Mouse (Mus musculus): ENCODE measurements around the gene Pdk2.
A peak's percentile ranks its signal among the peaks of the same experiment; 100 is the strongest.

Gene Pdk2

GRCm38 (mm10) chr11:95004136-95004936, 36.8 kb downstream of the Pdk2 start:
- peak in 1 of 2 experiments; percentile 54 for DNase-seq (ENCODE audit: low spot score in 2 of 2)

DNA sequence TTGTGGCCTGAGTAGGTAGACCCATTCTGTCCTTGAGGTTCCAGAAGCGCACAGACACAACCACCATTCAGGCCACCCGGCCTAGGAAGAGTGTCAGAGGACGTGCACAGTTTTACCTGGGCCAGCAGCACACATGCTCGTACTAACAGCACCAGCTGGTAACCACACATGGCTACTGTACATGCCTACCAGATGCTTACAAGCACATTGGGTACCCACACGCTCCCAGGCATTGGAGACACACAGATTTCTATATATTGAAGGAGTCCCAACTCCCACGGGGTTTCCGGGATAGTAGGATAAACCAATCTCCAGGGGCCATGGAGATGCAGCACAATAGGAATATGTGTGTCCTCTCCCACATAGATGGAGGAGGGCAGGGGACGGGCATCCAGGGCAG, 38.4 kb downstream of the Pdk2 start:
- no peak for DNase-seq (ENCODE audit: low spot score in 2 of 2)

DNA sequence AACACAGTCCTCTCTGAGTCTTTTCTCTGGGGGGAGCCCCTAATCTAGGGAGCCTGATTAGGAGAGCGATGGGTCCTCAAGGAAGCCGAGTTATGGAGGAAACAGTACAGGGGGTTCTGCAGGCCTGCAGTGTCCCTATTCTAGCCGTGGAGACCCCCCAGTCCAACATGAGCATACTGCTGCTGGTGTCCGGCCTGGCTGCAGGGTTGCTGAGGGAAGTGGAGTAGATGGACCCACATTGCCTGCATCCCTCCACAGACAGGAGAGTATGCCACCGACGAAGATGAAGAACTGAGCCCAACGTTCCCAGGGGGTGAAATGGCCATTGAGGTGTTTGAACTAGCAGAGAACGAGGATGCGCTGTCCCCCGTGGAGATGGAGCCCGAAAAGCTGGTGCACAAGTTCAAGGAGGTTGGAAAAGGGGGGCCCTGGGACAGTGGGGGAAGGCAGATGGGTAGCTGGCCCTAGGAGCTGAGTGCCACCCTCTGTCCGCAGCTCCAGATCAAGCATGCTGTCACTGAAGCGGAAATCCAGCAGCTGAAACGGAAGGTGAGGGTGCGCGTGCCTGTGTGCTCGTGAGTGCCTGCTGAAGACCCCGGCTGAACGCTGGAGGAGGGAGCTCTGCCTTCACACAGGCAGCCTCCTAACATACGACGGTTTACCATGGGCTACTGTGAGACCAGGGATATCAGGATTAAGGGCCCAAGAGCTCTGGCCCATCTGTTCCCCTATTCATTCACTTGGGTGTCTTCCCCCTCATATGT, 39.4 kb downstream of the Pdk2 start:
- no peak for DNase-seq (ENCODE audit: low spot score in 2 of 2)

- peak; percentile 69 to 76 for DNase-seq (ENCODE audit: low spot score in 2 of 2)
These were observed 40.1 kb downstream of the Pdk2 start for GRCm38 (mm10) chr11:95001058-95001457.

- DNase-seq (ENCODE audit: low spot score in 2 of 2) = peak in 1 of 2 experiments; percentile 66
These were observed 40.6 kb downstream of the Pdk2 start for GRCm38 (mm10) chr11:95000548-95000947.

DNA sequence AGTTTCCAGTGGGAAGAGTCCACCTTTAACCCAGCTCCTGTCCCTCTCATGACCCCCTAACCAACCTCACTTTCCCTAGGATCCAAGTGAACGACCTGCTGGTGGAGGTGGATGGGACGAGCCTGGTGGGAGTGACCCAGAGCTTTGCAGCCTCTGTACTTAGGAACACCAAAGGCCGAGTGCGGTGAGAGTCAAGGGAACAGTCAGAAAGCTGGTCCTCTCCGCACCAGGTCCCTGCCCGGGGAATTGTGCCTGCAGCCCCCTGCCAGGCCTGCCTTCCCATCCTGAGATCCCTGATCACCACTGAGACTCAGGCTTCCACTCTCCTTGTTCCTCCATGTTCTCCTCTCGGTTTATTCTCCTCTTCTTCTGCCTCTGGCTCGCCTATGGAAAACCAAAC, 41.0 kb downstream of the Pdk2 start:
- DNase-seq (ENCODE audit: low spot score in 2 of 2) = no peak

- peak in 1 of 2 experiments; percentile 46 for DNase-seq (ENCODE audit: low spot score in 2 of 2)
These were observed 43.1 kb downstream of the Pdk2 start for GRCm38 (mm10) chr11:94998041-94998531.

- no peak for DNase-seq (ENCODE audit: low spot score in 2 of 2)
These were observed 43.6 kb downstream of the Pdk2 start for GRCm38 (mm10) chr11:94997596-94997995.

DNA sequence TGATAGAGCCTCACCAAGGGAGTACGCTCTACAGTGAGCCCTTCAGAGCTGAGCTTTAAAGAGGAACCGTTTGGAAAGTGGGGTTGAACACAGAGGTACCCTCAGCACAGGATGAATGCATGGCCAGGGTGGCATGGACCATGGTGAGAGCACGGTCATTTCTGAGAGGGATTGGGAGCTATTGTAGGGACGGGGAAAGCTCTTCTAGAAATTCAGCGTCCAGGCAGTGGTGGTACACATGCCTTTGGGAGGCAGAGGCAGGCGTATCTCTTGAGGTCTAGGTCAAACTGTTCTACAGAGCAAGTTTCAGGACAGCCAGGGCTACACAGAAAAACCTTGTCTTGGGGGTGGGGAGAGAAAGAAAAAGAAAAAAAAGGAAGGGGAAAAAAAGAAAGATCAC, 44.2 kb downstream of the Pdk2 start:
- DNase-seq (ENCODE audit: low spot score in 2 of 2) = no peak

DNA sequence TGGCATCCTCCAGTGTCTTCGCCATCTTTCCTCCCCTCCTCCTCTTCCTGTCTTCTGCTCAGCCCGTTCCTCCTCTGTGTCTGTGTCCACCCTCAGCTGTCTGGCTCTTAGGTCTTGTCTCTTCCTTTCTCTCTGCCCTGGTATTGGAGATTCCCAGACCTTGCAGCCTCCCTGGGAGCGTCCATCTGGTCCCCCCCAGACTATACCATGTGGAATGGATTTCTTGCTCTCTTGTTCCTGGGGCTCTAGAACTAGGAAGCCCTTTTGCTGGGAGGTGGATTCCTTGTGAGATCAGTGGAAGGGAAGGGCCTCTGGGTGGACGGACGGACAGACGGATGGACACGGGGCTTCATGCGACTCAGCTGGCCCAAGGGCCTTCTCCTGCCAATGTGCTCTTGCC, 45.1 kb downstream of the Pdk2 start:
- DNase-seq (ENCODE audit: low spot score in 2 of 2) = no peak

DNA sequence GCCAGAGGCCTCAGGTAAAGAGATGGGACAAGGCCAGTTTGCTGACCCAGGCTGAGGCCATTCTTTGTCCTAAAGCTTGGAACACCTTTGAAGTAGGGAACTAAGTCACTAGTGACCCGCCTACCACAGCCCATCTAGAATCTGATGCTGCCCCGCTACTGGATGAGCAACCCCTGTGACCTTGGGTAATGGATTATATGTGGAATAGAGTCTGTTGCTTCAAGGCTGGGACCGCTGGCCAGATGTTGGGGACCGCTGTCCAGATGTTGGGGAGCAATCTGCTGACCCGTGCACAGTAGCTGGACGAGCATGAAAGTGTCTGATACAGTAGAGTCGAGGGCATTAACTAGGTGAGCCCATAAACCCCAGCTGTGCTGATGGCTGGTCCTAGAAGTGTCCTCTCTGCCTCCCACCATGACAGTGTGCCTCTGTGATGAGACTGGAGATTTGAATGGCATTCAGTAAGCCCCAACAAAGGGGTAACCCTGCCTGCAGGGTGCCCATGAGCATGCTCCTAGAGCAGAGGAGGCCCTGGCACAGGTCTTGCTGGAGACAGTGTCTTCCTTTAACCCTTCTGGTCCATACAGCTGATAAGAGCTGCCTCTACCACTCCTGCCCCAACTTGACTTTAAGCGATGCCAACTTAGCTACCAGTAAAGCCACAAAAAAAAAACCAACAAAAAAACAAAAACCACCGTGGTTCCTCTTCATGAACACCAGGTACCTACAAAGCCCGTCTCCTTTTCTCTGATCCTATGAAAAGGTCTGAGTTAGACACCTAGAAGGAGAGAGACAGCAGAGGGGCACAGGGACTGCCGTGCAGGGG, 46.0 kb downstream of the Pdk2 start:
- no peak for DNase-seq (ENCODE audit: low spot score in 2 of 2)

DNA sequence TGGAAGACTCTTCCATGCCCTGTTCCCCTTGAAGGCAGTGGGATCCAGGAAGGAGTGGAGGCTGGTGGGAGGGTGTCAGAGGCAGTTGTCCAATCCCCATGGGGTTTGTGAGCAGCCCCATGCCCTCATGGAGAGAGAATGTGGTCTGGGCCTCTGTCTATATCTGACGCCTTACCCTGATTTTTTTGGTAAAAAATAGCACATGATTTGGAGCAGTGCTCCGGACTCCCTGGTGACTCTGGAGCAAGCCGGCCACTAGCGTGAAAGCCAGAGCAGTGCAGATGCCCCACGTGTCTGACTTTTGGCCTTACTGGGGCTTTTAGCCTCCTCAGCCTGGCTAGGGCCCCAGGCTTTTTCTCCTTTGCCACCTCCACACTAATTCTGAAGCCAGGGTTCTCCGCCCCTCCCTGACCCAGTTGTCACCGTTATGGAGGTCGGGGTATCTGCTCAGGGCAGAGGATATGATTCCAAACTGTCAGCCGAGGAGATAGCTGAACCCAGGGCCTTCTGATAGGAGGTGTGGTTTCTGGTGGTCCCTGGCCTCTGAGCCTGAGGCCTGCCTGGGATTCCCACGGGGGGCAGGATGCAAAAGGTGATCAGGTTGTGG, 46.8 kb downstream of the Pdk2 start:
- peak in 1 of 2 experiments; percentile 69 for DNase-seq (ENCODE audit: low spot score in 2 of 2)

DNA sequence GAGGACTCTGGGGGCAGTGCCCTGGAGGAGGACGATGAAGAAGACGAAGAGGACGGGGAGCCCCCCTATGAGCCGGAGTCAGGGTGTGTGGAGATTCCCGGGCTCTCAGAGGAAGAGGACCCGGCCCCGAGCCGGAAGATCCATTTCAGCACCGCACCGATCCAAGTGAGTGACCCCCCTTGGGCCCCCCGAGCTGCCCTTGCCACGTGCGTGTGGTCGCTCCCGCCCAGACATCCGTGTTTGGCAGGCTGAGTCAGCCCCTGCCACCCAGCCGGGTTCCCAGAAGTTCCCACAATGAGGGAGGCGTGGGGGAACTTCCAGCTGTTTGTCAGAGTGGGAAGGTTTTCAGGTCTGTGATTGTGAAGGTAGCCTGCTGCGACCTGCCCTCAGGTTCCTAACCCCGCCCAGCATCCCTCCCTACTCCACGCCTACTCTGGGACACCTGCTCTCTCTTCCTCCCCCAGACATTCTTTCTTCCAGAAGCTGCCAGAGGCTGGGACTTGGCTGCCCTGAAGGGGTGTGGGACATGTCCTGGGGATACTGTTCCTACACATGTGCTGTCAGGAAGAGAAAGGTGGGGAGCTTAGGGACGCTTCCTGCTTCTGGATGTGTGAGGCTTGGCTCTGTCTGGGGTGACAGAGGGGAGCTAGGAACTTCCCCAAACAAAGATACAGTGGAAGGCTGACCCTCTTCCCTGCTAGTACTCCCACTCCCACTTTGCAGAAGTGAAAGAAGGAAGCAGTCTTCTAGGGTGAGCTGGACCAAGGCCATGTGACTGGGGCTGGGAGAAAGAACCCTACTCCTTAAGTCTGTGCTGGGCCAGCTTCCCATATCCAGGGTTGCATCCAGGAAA, 48.2 kb downstream of the Pdk2 start:
- peak; percentile 60 to 73 for DNase-seq (ENCODE audit: low spot score in 2 of 2)

DNA sequence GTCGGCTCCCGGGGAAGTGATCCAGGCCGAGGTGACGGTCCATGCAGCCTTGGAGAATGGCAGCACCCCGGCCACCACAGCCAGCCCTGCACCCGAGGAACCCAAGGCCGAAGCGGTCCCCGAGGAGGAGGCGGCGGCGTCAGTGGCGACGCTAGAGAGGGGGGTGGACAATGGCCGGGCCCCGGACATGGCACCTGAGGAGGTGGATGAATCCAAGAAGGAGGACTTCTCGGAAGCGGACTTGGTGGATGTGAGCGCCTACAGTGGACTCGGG, 48.7 kb downstream of the Pdk2 start:
- no peak for DNase-seq (ENCODE audit: low spot score in 2 of 2)

- peak in 1 of 2 experiments; percentile 51 for DNase-seq (ENCODE audit: low spot score in 2 of 2)
These were observed 49.3 kb downstream of the Pdk2 start for GRCm38 (mm10) chr11:94991641-94992479.

- peak; percentile 94 for DNase-seq (ENCODE audit: low spot score in 2 of 2)
These were observed 50.2 kb downstream of the Pdk2 start, which contains the start of gene Ppp1r9b for GRCm38 (mm10) chr11:94990749-94991577. Gene Ppp1r9b (plus strand): TSS chr11:94991035.

DNA sequence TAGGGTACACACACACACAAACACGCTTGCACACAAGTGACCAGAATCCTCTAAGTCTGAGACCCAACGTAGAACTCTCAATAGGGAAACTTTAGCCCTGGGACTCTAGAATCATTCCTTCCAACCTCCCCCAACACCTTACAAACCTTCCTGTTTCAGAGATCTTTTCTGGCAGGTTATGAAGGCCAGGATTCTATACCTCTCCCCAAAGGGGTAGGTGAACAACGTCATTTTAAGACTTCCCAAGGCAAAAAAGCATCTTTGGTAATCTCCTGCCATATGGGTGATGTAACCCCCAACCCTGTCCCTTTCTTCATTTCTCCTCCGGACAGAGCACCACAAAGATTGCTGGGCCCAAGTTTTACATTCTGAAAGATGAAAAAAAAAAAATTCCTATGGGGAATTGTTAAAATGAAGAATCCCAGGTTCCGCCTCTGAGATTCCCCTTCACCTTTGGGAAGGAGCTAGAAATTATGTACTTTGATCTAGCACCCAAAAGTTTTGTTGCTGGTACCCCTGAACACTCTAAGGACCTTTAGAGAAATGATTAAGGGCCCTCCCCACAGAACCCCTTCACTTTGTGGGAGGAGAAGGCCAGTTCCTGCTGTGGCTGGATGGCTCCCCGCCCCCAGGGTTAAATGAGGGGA, 50.9 kb downstream of the Pdk2 start:
- no peak for DNase-seq (ENCODE audit: low spot score in 2 of 2)

GRCm38 (mm10) chr11:94989562-94990017, 51.6 kb downstream of the Pdk2 start:
- peak; percentile 89 to 90 for DNase-seq (ENCODE audit: low spot score in 2 of 2)

All from heart, adult 9 months (tissue).